Mouse (Mus musculus): ENCODE results near the gene Hypk. TPM values are rescaled to one million over a fixed set of nuclear protein-coding genes. Genes with fewer than 3 reads are reported as not detected.

Hypk gene
- total RNA-seq (2021): 10 to 100 TPM; 18.3 to 20.9 TPM
- long read RNA-seq, experiment 1, transcript Hypk-204 (4 exons, 961 nt): major isoform, 52 of 61 reads
- long read RNA-seq, experiment 1, partial matches to known transcripts: 7 of 61 reads
- long read RNA-seq, experiment 1, other reads (novel, unspliced or antisense): 0 of 61 reads
- long read RNA-seq, experiment 2, transcript Hypk-204 (4 exons, 961 nt): major isoform, 54 of 57 reads
- long read RNA-seq, experiment 2, partial matches to known transcripts: 0 of 57 reads
- long read RNA-seq, experiment 2, other reads (novel, unspliced or antisense): 3 of 57 reads

GRCm38 (mm10) chr2:121452990-121453389, at the start of gene Hypk:
Hypk (plus strand) TSS chr2:121453290.
- DNase-seq (ENCODE audit: low spot score in 2 of 2): no peak

GRCm38 (mm10) chr2:121403296-121403695, 49.8 kb upstream of the Hypk start:
- no peak for DNase-seq (ENCODE audit: low spot score in 2 of 2)

GRCm38 (mm10) chr2:121408160-121408559, 44.9 kb upstream of the Hypk start:
- DNase-seq (ENCODE audit: low spot score in 2 of 2): peak in 1 of 2 experiments; percentile 13

- DNase-seq (ENCODE audit: low spot score in 2 of 2): no peak
These were observed 40.2 kb upstream of the Hypk start for GRCm38 (mm10) chr2:121412843-121413386.

- peak; percentile 93 to 97 for DNase-seq (ENCODE audit: low spot score in 2 of 2)
These were observed 39.6 kb upstream of the Hypk start, which contains the start of the genes Pdia3 and Catsper2 for GRCm38 (mm10) chr2:121413387-121414042. Pdia3 (plus strand) TSS chr2:121413775. Catsper2 (minus strand) TSS chr2:121413792.

- peak; percentile 11 to 40 for DNase-seq (ENCODE audit: low spot score in 2 of 2)
These were observed 38.9 kb upstream of the Hypk start for GRCm38 (mm10) chr2:121414139-121414685.

GRCm38 (mm10) chr2:121415103-121415502, 38.0 kb upstream of the Hypk start:
- no peak for DNase-seq (ENCODE audit: low spot score in 2 of 2)

GRCm38 (mm10) chr2:121415591-121415990, 37.5 kb upstream of the Hypk start:
- DNase-seq (ENCODE audit: low spot score in 2 of 2): no peak

GRCm38 (mm10) chr2:121416356-121416755, 36.7 kb upstream of the Hypk start:
- DNase-seq (ENCODE audit: low spot score in 2 of 2): no peak

- no peak for DNase-seq (ENCODE audit: low spot score in 2 of 2)
These were observed 34.6 kb upstream of the Hypk start for GRCm38 (mm10) chr2:121418476-121418875.

- DNase-seq (ENCODE audit: low spot score in 2 of 2): no peak
These were observed 29.9 kb upstream of the Hypk start for GRCm38 (mm10) chr2:121423166-121423565.

- DNase-seq (ENCODE audit: low spot score in 2 of 2): no peak
These were observed 27.2 kb upstream of the Hypk start for GRCm38 (mm10) chr2:121425890-121426289.

- DNase-seq (ENCODE audit: low spot score in 2 of 2): no peak
These were observed 18.2 kb upstream of the Hypk start for GRCm38 (mm10) chr2:121434854-121435253.

- DNase-seq (ENCODE audit: low spot score in 2 of 2): no peak
These were observed 13.3 kb upstream of the Hypk start for GRCm38 (mm10) chr2:121439746-121440145.

- DNase-seq (ENCODE audit: low spot score in 2 of 2): no peak
These were observed 12.1 kb upstream of the Hypk start for GRCm38 (mm10) chr2:121440834-121441605.

GRCm38 (mm10) chr2:121441800-121442199, 11.3 kb upstream of the Hypk start:
- DNase-seq (ENCODE audit: low spot score in 2 of 2): no peak

GRCm38 (mm10) chr2:121442259-121443067, 10.6 kb upstream of the Hypk start:
- DNase-seq (ENCODE audit: low spot score in 2 of 2): no peak

GRCm38 (mm10) chr2:121443068-121443349, 10.1 kb upstream of the Hypk start:
- DNase-seq (ENCODE audit: low spot score in 2 of 2): no peak

- DNase-seq (ENCODE audit: low spot score in 2 of 2): no peak
These were observed 8.9 kb upstream of the Hypk start, which contains the start of gene Ell3 for GRCm38 (mm10) chr2:121444178-121444577. Ell3 (minus strand) TSS chr2:121444278.

- no peak for DNase-seq (ENCODE audit: low spot score in 2 of 2)
These were observed 8.0 kb upstream of the Hypk start for GRCm38 (mm10) chr2:121445117-121445516.

- no peak for DNase-seq (ENCODE audit: low spot score in 2 of 2)
These were observed 6.6 kb upstream of the Hypk start for GRCm38 (mm10) chr2:121446506-121446905.

Measured in left cerebral cortex, adult 18-20 months (tissue).